Mouse (Mus musculus): ENCODE data around the gene Rbp4.

Rbp4 gene

GRCm38 (mm10) chr19:38086948-38087551 is 38.0 kb downstream of the Rbp4 start:
- peak; percentile 31 to 50 for DNase-seq

GRCm38 (mm10) chr19:38085841-38086240 is 39.2 kb downstream of the Rbp4 start:
- DNase-seq = no peak

GRCm38 (mm10) chr19:38082931-38083525 is 42.1 kb downstream of the Rbp4 start:
- no peak for DNase-seq

- DNase-seq = no peak
Measured at GRCm38 (mm10) chr19:38081361-38081760, 43.7 kb downstream of the Rbp4 start.

GRCm38 (mm10) chr19:38077851-38078540 is 47.1 kb downstream of the Rbp4 start:
- DNase-seq = no peak

- DNase-seq = no peak
Measured at GRCm38 (mm10) chr19:38076251-38076650, 48.8 kb downstream of the Rbp4 start.

- no peak for DNase-seq
Measured at GRCm38 (mm10) chr19:38075051-38075450, 50.0 kb downstream of the Rbp4 start.

GRCm38 (mm10) chr19:38073226-38073625 is 51.9 kb downstream of the Rbp4 start:
- DNase-seq = no peak

All from kidney, postnatal 25 days (tissue).